Mouse (Mus musculus): Measurements from ENCODE around the gene Syngr1. TPM values are rescaled to one million over a fixed set of nuclear protein-coding genes. Genes with fewer than 3 reads are reported as not detected.

Syngr1 gene
- total and polyA plus RNA-seq, 3 experiments: 9.7 to 14.8 (median 11.3) TPM

- Histone ChIP-seq H3K27ac (ENCODE audit: insufficient read depth, low read depth) (no peak overlapping the region), H3K4me1 (ENCODE audit: control insufficient read depth in 1 of 2, insufficient read depth in 2 of 2) (peaks cover 6 to 27% of the 10 kb centered on the region in 2 experiments; a peak in 3 of 4 replicates), H3K9ac (ENCODE audit: insufficient read depth, low read depth) (no peak overlapping the region), H3K4me3 (replicated peaks in 1 of 3; ENCODE audit: low read depth in 2 of 3, low read length in 2 of 3, poor library complexity in 1 of 3) (no peak overlapping the region), H3K27me3 (replicated peaks) (peaks cover 58% of the 10 kb centered on the region), H3K4me2 (ENCODE audit: insufficient read depth, low read depth, poor library complexity, severe bottlenecking) (no peak overlapping the region), H3K79me2 (replicated peaks; ENCODE audit: control insufficient read depth, extremely low read depth, insufficient read depth, poor library complexity, severe bottlenecking) (no peaks in the 10 kb centered on the region), H3K36me3 (replicated peaks in 1 of 2; ENCODE audit: control insufficient read depth in 1 of 2, insufficient read depth in 1 of 2, low read length in 1 of 2) (no peaks in the 10 kb centered on the region), H3K9me3 (replicated peaks; ENCODE audit: low read length) (peaks cover 14% of the 10 kb centered on the region)
- no peak for DNase-seq (ENCODE audit: extremely low read depth)
- dilution Hi-C loops (cut with MboI; ENCODE audit: extremely low pct_ligation_motif_present, extremely low pct_unique_long_range_greater_than_20kb, low sequenced_read_pairs): no loop called here
- TF ChIP-seq TBP (conservative IDR thresholded peaks at IDR 0.05; ENCODE audit: low read depth, low read length): no peak
- no peak for TF ChIP-seq NELFE (IDR thresholded peaks at IDR 0.05; ENCODE audit: low read depth, low read length)
- TF ChIP-seq PAX5 (IDR thresholded peaks at IDR 0.05; ENCODE audit: low read length): no peak
- TF ChIP-seq MAX (IDR thresholded peaks at IDR 0.05; ENCODE audit: low read length): no peak
- no peak for TF ChIP-seq ZC3H11A (IDR thresholded peaks at IDR 0.05; ENCODE audit: low read depth, low read length)
- no peak for TF ChIP-seq USF1 (IDR thresholded peaks at IDR 0.05; ENCODE audit: low read depth, low read length)
- no peak for TF ChIP-seq HCFC1 (IDR thresholded peaks at IDR 0.05; ENCODE audit: low read depth, low read length)
- no peak for TF ChIP-seq USF2 (conservative IDR thresholded peaks at IDR 0.05; ENCODE audit: low read depth, low read length)
- no peak for TF ChIP-seq RCOR1 (conservative IDR thresholded peaks at IDR 0.05; ENCODE audit: low read depth, low read length)
- no peak for TF ChIP-seq MYC (IDR thresholded peaks at IDR 0.05; ENCODE audit: low read depth, low read length)
- in situ Hi-C loops (cut with MboI; ENCODE audit: low pct_ligation_motif_present, low pct_unique_long_range_greater_than_20kb, low sequenced_read_pairs): no loop called here
Measured at GRCm38 (mm10) chr15:80047242-80047641, 43.9 kb upstream of the Syngr1 start.

DNA sequence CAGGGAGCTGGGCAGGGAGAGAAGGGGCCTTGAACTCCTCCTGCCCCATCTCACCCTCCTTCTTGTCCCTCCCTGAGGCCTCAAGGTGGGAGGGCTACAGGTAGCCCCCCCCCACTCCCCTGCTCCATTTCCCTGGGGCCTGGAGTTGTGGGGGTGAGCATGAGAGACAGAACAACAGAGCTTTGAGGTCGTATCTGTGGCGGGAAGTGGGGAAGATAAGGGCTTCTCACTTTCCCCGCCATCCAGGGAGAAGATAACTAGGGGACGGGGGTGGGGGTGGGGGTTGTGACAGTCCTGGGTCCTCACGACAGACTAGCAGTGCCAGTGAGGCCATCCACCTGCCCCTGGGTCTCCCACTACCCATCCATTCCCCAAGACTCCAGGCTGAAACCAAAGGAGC lies 43.2 kb upstream of the Syngr1 start:
- Histone ChIP-seq H3K4me2 (ENCODE audit: insufficient read depth, low read depth, poor library complexity, severe bottlenecking) (no peak overlapping the region), H3K27ac (ENCODE audit: insufficient read depth, low read depth) (no peak overlapping the region), H3K9ac (ENCODE audit: insufficient read depth, low read depth) (no peak overlapping the region), H3K79me2 (replicated peaks; ENCODE audit: control insufficient read depth, extremely low read depth, insufficient read depth, poor library complexity, severe bottlenecking) (no peaks in the 10 kb centered on the region), H3K36me3 (replicated peaks in 1 of 2; ENCODE audit: control insufficient read depth in 1 of 2, insufficient read depth in 1 of 2, low read length in 1 of 2) (no peaks in the 10 kb centered on the region), H3K4me1 (ENCODE audit: control insufficient read depth in 1 of 2, insufficient read depth in 2 of 2) (peaks cover 6 to 34% of the 10 kb centered on the region in 2 experiments; a peak in 3 of 4 replicates), H3K9me3 (replicated peaks; ENCODE audit: low read length) (peaks cover 14% of the 10 kb centered on the region), H3K27me3 (replicated peaks) (peaks cover 53% of the 10 kb centered on the region), H3K4me3 (replicated peaks in 1 of 3; ENCODE audit: low read depth in 2 of 3, low read length in 2 of 3, poor library complexity in 1 of 3) (no peak overlapping the region)
- no peak for DNase-seq (ENCODE audit: extremely low read depth)
- in situ Hi-C loops (cut with MboI; ENCODE audit: low pct_ligation_motif_present, low pct_unique_long_range_greater_than_20kb, low sequenced_read_pairs) (no loop called here), dilution Hi-C loops (cut with MboI; ENCODE audit: extremely low pct_ligation_motif_present, extremely low pct_unique_long_range_greater_than_20kb, low sequenced_read_pairs) (no loop called here)
- no peak for TF ChIP-seq ZMIZ1 (IDR thresholded peaks at IDR 0.05; ENCODE audit: low read depth, low read length)
- TF ChIP-seq POLR2AphosphoS2 (IDR thresholded peaks at IDR 0.05; ENCODE audit: low read depth, low read length): no peak
- TF ChIP-seq RAD21 (IDR thresholded peaks at IDR 0.05; ENCODE audit: low read depth, low read length): no peak
- TF ChIP-seq JUN (IDR thresholded peaks at IDR 0.05; ENCODE audit: insufficient read depth, low read depth, low read length): no peak
- TF ChIP-seq POLR2A (IDR thresholded peaks at IDR 0.05; ENCODE audit: low read depth, low read length): no peak
- no peak for TF ChIP-seq MAZ (IDR thresholded peaks at IDR 0.05; ENCODE audit: low read depth, low read length)
- TF ChIP-seq MYC (IDR thresholded peaks at IDR 0.05; ENCODE audit: low read depth, low read length): no peak
- TF ChIP-seq CHD2 (IDR thresholded peaks at IDR 0.05; ENCODE audit: low read length): no peak
- TF ChIP-seq CTCF (conservative IDR thresholded peaks at IDR 0.05 in 1 of 2, IDR thresholded peaks at IDR 0.05 in 1 of 2; ENCODE audit: low read depth in 2 of 2, low read length in 2 of 2): no peak
- TF ChIP-seq MAFK (IDR thresholded peaks at IDR 0.05; ENCODE audit: insufficient replicate concordance, low read length): no peak
- no peak for TF ChIP-seq USF2 (conservative IDR thresholded peaks at IDR 0.05; ENCODE audit: low read depth, low read length)
